Mouse (Mus musculus) embryo, embryonic 11.5 days (tissue): ENCODE measurements at regions not wholly inside any gene's neighbourhood (a gene's known extent, or its start where the extent isn't known, plus 50 kb on each side); places are given as distances from the start of the nearest gene placed in this dataset.
"Not testable (repeated sequence)": the region's sequence is repeated elsewhere in the genome, so short reads cannot be mapped to it uniquely, and the experiment has no call there.

Experiments
- DNase-seq: peaks from one replicate; pipeline ENCODE4 v3.0.0-alpha.2; 2012; ENCODE audit warnings: low read depth, low spot score

DNA sequence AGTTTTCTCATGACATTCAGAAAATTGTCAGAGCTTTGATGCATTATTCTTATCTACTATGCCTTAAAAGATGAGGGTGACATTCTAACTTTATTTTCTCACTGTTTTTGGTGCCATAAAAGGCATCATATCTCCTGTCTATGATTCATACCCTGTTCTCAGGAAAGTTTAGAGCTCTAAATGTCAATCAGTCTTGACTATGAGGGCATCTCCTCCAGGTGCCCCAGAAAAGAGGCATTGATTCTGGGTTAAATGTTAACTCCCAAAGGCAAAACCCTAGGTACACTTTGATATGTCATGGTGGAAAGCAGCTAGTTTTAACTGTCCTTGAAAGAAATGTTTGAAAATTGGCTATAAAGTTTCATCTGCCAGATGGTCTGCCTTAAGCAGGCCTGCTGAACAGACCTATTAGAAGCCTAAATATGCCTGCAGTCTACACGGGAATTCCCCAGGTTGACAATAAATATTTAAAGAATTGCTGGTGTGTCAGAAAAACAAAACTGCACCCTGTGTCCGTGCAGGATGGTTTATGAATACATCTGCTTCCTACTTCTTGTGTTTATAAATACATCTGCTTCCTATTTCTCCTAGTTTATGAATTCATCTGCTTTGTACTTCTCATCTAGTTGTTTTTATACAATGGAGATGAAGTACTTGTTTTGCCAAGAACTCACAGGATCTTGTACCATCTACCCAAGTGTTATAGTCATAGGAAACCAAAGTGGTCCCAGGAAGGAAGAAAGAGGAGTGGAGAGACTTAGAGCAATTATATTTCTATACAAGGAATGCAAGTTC, 172.3 kb downstream of the Snca start:
- no peak for DNase-seq

DNA sequence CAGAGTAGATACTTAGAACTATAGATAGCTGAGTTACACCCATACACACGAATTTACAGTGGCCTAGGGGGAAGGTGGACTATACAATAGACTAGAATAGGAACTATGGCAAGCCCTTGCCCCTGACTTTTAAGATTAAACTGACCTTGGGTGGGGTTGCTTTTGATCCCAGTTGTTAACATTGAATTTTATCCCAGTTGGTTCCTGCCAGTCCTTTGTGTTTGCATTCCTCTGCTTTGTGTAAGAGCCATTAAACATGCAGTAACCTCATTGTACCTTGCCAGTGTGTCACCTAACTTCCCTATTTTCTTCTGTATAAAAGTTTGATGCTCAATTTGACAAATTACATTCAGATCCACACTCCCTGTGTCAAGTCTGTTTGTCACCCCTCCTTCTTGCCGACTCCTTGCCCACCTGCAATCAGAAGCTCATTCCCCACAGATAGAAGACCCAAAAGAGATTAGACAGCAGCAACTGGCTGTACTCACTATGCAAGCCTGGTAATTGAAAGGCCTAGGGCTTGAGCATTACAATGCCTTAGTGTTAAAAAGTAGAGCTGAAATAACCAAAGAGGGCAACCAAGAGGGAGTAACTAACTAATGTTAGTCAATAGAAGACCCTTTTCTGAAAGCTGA, 182.6 kb downstream of the Snca start:
- not testable (repeated sequence) for DNase-seq

- no peak for DNase-seq
These were observed 187.4 kb downstream of the Snca start for GRCm38 (mm10) chr6:60642251-60642650.

GRCm38 (mm10) chr6:60616313-60616712, 213.3 kb downstream of the Snca start:
- no peak for DNase-seq

DNA sequence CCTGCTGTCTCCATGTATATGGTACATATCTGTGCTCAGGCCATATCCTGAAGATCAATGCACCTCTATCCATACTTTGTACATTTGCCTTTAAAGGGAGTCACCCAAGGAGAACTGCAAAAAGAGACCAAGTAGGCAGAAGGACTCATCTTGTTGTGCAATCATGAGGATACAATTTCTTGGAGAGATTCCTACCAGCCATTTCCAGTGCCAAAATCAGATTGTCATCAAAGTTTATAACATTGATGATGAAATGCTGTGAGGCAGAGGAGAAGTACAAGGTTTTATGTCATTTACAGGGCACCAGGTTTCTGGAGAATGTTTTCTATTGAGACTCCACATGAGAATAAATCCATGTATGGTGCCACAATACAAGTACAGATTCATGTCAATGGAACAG, 229.5 kb downstream of the Snca start:
- DNase-seq = no peak

- DNase-seq = no peak
These were observed 265.4 kb downstream of the Snca start for GRCm38 (mm10) chr6:60564261-60564660.

DNA sequence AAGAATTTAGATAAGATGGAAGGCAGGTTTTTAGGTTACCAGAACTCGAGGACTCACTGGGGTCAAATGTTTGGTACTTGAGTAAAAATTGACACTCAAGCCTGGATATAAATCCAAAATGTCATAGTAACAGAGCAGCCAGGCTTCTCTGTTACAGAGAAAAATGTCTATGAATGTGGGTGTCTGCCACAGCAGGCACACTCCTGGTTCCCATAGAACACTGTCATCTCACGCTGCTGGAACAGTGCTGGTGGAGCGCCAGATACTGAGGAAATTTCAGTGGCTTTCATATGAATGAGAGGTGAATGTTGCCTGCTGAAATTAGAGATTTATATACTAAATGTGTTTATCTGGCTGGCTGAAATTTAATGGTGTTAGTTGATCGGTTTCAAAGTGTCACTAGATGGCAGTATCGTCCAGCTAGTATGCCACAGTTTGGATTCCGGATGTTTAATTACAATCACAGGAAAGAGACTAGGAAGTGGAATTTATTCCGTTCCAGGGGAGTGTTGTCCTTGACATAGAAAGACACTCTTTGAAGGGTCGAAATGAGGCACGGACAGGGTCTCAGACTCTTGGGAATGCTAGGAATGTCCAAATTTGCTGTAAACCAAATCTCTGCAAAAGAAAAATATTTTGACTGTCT, 273.9 kb downstream of the Snca start:
- peak; percentile 23 for DNase-seq
